Mouse (Mus musculus) forebrain, postnatal 0 days (tissue): Measurements from ENCODE around the gene Mipol1. TPM values are rescaled to one million over a fixed set of nuclear protein-coding genes. Genes with fewer than 3 reads are reported as not detected.

Source experiments
- ATAC-seq: fragments of 200-750 bp; cut with Nextera tagmentation; 2 replicates; pipeline ENCODE4 v1.8.0; 2017; ENCODE audit warnings: mild to moderate bottlenecking, moderate library complexity
- DNase-seq: peaks from one replicate; pipeline ENCODE4 v3.0.0-alpha.2; 2015
- H3K27ac ChIP-seq: fragments of 300-500 bp; sonication (generic); 2 replicates; pipeline ENCODE4 v1.5.1; 2014; ENCODE audit warnings: low read depth, mild to moderate bottlenecking, antibody characterized with exemption, low read length, moderate library complexity, mixed read lengths
- H3K27me3 ChIP-seq: fragments of 300-500 bp; sonication (generic); 2 replicates; pipeline ENCODE4 v1.6.1; 2014; ENCODE audit warnings: mild to moderate bottlenecking, low read length, mixed read lengths; ENCODE audit not compliant: insufficient read depth
- H3K36me3 ChIP-seq: fragments of 300-500 bp; sonication (generic); 2 replicates; pipeline ENCODE4 v1.6.1; 2014; ENCODE audit warnings: mild to moderate bottlenecking, moderate library complexity; ENCODE audit not compliant: insufficient read depth
- H3K4me1 ChIP-seq: fragments of 300-500 bp; sonication (generic); 2 replicates; pipeline ENCODE4 v1.6.1; 2014; ENCODE audit warnings: antibody characterized with exemption; ENCODE audit not compliant: insufficient read depth
- H3K4me2 ChIP-seq: fragments of 300-500 bp; sonication (generic); 2 replicates; pipeline ENCODE4 v1.6.1; 2014; ENCODE audit warnings: low read depth, mild to moderate bottlenecking, moderate library complexity
- H3K4me3 ChIP-seq: fragments of 300-500 bp; sonication (generic); 2 replicates; pipeline ENCODE4 v1.5.1; 2014; ENCODE audit warnings: low read depth, low read length, mixed read lengths
- H3K9ac ChIP-seq: fragments of 300-500 bp; sonication (generic); 2 replicates; pipeline ENCODE4 v1.6.1; 2014; ENCODE audit warnings: mild to moderate bottlenecking
- H3K9me3 ChIP-seq: fragments of 300-500 bp; sonication (generic); 2 replicates; pipeline ENCODE4 v1.6.1; 2016; ENCODE audit warnings: low read length
- CTCF ChIP-seq: sonication (generic); IDR thresholded peaks from 2 replicates; pipeline ENCODE4 v1.5.1; 2016; ENCODE audit warnings: antibody characterized with exemption, control low read depth, low read depth
- WGBS: fragments of 180-500 bp; shearing (Covaris S2); extraction: QIAGEN DNeasy Blood & Tissue Kit; methylation state at CpG from one replicate; pipeline ENCODE4 v1.1.7; 2014; 5-methylcytosine and 5-hydroxymethylcytosine counted together
- polyA plus RNA-seq: library from polyadenylated mRNA; unstranded; fragments of >200 nt; fragmentation: Nextera tagmentation; extraction: Ambion mirVana; gene quantifications from 2 replicates; pipeline ENCODE4 v1.2.1, GENCODE M21; 2015
- total RNA-seq: library from RNA; depleted of rRNA; stranded (reverse); fragments of >200 nt; gene quantifications from 2 replicates; pipeline ENCODE4 v1.2.3, GENCODE M21; 2014

Mipol1 gene
- total and polyA plus RNA-seq, 2 experiments from 2014 or later = 4.5 to 7.1 TPM

- no peaks in the 10 kb centered on the region for H3K36me3 ChIP-seq
- no peak overlapping the region for H3K4me3 ChIP-seq
- 92% methylated on average over 5 of the region's 5 CpGs for WGBS
- H3K9me3 ChIP-seq = no peaks in the 10 kb centered on the region
- no peak for TF ChIP-seq CTCF
- DNase-seq = no peak
- H3K4me2 ChIP-seq = no peak overlapping the region
- ATAC-seq = no peak
- no peaks in the 10 kb centered on the region for H3K27me3 ChIP-seq
- H3K27ac ChIP-seq = no peak overlapping the region
- no peak overlapping the region for H3K9ac ChIP-seq
- H3K4me1 ChIP-seq = no peaks in the 10 kb centered on the region
Measured at GRCm38 (mm10) chr12:57450017-57450583, 219.9 kb downstream of the Mipol1 start.

GRCm38 (mm10) chr12:57456911-57457310, 226.7 kb downstream of the Mipol1 start:
- no peak for TF ChIP-seq CTCF
- Histone ChIP-seq H3K9me3 (no peaks in the 10 kb centered on the region), H3K4me3 (no peak overlapping the region), H3K27ac (no peak overlapping the region), H3K27me3 (no peaks in the 10 kb centered on the region), H3K9ac (no peak overlapping the region), H3K36me3 (no peaks in the 10 kb centered on the region), H3K4me2 (no peak overlapping the region), H3K4me1 (no peaks in the 10 kb centered on the region)
- no peak for DNase-seq
- no peak for ATAC-seq
- 38% methylated on average over 4 of the region's 4 CpGs for WGBS

GRCm38 (mm10) chr12:57457339-57457738, 227.1 kb downstream of the Mipol1 start:
- H3K27ac ChIP-seq = no peak overlapping the region
- H3K4me2 ChIP-seq = no peak overlapping the region
- H3K9me3 ChIP-seq = no peaks in the 10 kb centered on the region
- H3K27me3 ChIP-seq = no peaks in the 10 kb centered on the region
- DNase-seq = no peak
- no peak for TF ChIP-seq CTCF
- no peak for ATAC-seq
- 37% methylated on average over 4 of the region's 4 CpGs for WGBS
- no peaks in the 10 kb centered on the region for H3K36me3 ChIP-seq
- H3K9ac ChIP-seq = no peak overlapping the region
- no peak overlapping the region for H3K4me3 ChIP-seq
- H3K4me1 ChIP-seq = no peaks in the 10 kb centered on the region

- TF ChIP-seq CTCF = no peak
- DNase-seq = no peak
- H3K27ac ChIP-seq = no peak overlapping the region
- no peaks in the 10 kb centered on the region for H3K9me3 ChIP-seq
- H3K27me3 ChIP-seq = no peaks in the 10 kb centered on the region
- ATAC-seq = no peak
- 73% methylated on average over 12 of the region's 12 CpGs for WGBS
- H3K4me2 ChIP-seq = no peak overlapping the region
- no peak overlapping the region for H3K4me3 ChIP-seq
- H3K36me3 ChIP-seq = no peaks in the 10 kb centered on the region
- H3K4me1 ChIP-seq = no peaks in the 10 kb centered on the region
- no peak overlapping the region for H3K9ac ChIP-seq
Measured at GRCm38 (mm10) chr12:57464520-57465334, 234.5 kb downstream of the Mipol1 start.

- ATAC-seq = no peak
- H3K4me3 ChIP-seq = no peak overlapping the region
- no peak overlapping the region for H3K9ac ChIP-seq
- no peaks in the 10 kb centered on the region for H3K4me1 ChIP-seq
- no peak overlapping the region for H3K27ac ChIP-seq
- no peaks in the 10 kb centered on the region for H3K27me3 ChIP-seq
- TF ChIP-seq CTCF = no peak
- H3K36me3 ChIP-seq = no peaks in the 10 kb centered on the region
- no peaks in the 10 kb centered on the region for H3K9me3 ChIP-seq
- no peak for DNase-seq
- H3K4me2 ChIP-seq = no peak overlapping the region
- WGBS = 88% methylated on average over 8 of the region's 8 CpGs
Measured at GRCm38 (mm10) chr12:57471786-57472185, 241.6 kb downstream of the Mipol1 start.

- Histone ChIP-seq H3K4me2 (no peak overlapping the region), H3K9ac (no peak overlapping the region), H3K4me3 (no peak overlapping the region), H3K4me1 (no peaks in the 10 kb centered on the region), H3K9me3 (no peaks in the 10 kb centered on the region), H3K27ac (no peak overlapping the region), H3K36me3 (no peaks in the 10 kb centered on the region), H3K27me3 (no peaks in the 10 kb centered on the region)
- 81% methylated on average over 3 of the region's 3 CpGs for WGBS
- no peak for DNase-seq
- no peak for TF ChIP-seq CTCF
- no peak for ATAC-seq
Measured at GRCm38 (mm10) chr12:57476876-57477275, 246.6 kb downstream of the Mipol1 start.

- TF ChIP-seq CTCF = no peak
- H3K36me3 ChIP-seq = no peaks in the 10 kb centered on the region
- H3K4me2 ChIP-seq = no peak overlapping the region
- no peaks in the 10 kb centered on the region for H3K4me1 ChIP-seq
- H3K27me3 ChIP-seq = no peaks in the 10 kb centered on the region
- WGBS = 81% methylated on average over 2 of the region's 2 CpGs
- no peak overlapping the region for H3K9ac ChIP-seq
- no peaks in the 10 kb centered on the region for H3K9me3 ChIP-seq
- H3K27ac ChIP-seq = no peak overlapping the region
- DNase-seq (no peak), ATAC-seq (no peak)
- no peak overlapping the region for H3K4me3 ChIP-seq
Measured at GRCm38 (mm10) chr12:57481823-57482222, 251.6 kb downstream of the Mipol1 start.
